Mouse (Mus musculus): ENCODE data around the gene Fgg. TPM values are rescaled to one million over a fixed set of nuclear protein-coding genes. Genes with fewer than 3 reads are reported as not detected.

Fgg gene
- 0.32 and 3.1 TPM in 2 replicates for polyA plus RNA-seq (2016; fragmentation: Nextera tagmentation; extraction: Ambion mirVana)

- no peak for ATAC-seq (ENCODE audit: insufficient number of reproducible peaks, low FRiP score)
- Histone ChIP-seq H3K27me3 (replicated peaks) (no peaks in the 10 kb centered on the region), H3K9ac (no peak within 1 kb of the TSS), H3K9me3 (replicated peaks) (no peaks in the 10 kb centered on the region), H3K4me1 (replicated peaks) (no peaks in the 10 kb centered on the region), H3K4me2 (no peak within 1 kb of the TSS), H3K4me3 (no peak within 1 kb of the TSS), H3K27ac (ENCODE audit: poor library complexity, severe bottlenecking) (no peak within 1 kb of the TSS), H3K36me3 (no peaks in the 10 kb centered on the region)
- WGBS = 44% methylated on average over 7 of the region's 7 CpGs
These were observed at the start of gene Fgg for GRCm38 (mm10) chr3:83007557-83007956. Fgg (plus strand) TSS chr3:83007724.

- Histone ChIP-seq H3K4me3 (no peak overlapping the region), H3K9me3 (replicated peaks) (no peaks in the 10 kb centered on the region; the same call in 1 of the 2 replicates), H3K27me3 (replicated peaks) (no peaks in the 10 kb centered on the region), H3K9ac (no peak overlapping the region), H3K27ac (ENCODE audit: poor library complexity, severe bottlenecking) (no peak overlapping the region), H3K36me3 (no peaks in the 10 kb centered on the region), H3K4me2 (no peak overlapping the region), H3K4me1 (replicated peaks) (no peaks in the 10 kb centered on the region)
- WGBS = 79% methylated on average over 3 of the region's 3 CpGs
- ATAC-seq (ENCODE audit: insufficient number of reproducible peaks, low FRiP score) = no peak
These were observed 36.5 kb upstream of the Fgg start for GRCm38 (mm10) chr3:82971046-82971445.

- H3K27ac ChIP-seq (ENCODE audit: poor library complexity, severe bottlenecking) = no peak overlapping the region
- no peaks in the 10 kb centered on the region for H3K36me3 ChIP-seq
- no peaks in the 10 kb centered on the region for H3K27me3 ChIP-seq (replicated peaks)
- 0 out of 2 replicates have a peak, but pooled peaks cover 3% of the 10 kb centered on the region for H3K4me1 ChIP-seq (replicated peaks)
- ATAC-seq (ENCODE audit: insufficient number of reproducible peaks, low FRiP score) = no peak
- WGBS = 80% methylated on average over 6 of the region's 6 CpGs
- no peak overlapping the region for H3K4me2 ChIP-seq
- no peaks in the 10 kb centered on the region for H3K9me3 ChIP-seq (replicated peaks)
- H3K9ac ChIP-seq = no peak overlapping the region
- H3K4me3 ChIP-seq = no peak overlapping the region
These were observed 26.7 kb upstream of the Fgg start for GRCm38 (mm10) chr3:82980818-82981217.

GRCm38 (mm10) chr3:82981861-82982260, 25.7 kb upstream of the Fgg start:
- Histone ChIP-seq H3K9me3 (replicated peaks) (no peaks in the 10 kb centered on the region), H3K4me3 (no peak overlapping the region), H3K36me3 (no peaks in the 10 kb centered on the region), H3K9ac (no peak overlapping the region), H3K27me3 (replicated peaks) (no peaks in the 10 kb centered on the region), H3K4me1 (replicated peaks) (0 out of 2 replicates have a peak, but pooled peaks cover 3% of the 10 kb centered on the region), H3K27ac (ENCODE audit: poor library complexity, severe bottlenecking) (no peak overlapping the region), H3K4me2 (no peak overlapping the region)
- ATAC-seq (ENCODE audit: insufficient number of reproducible peaks, low FRiP score) = no peak
- WGBS = 65% methylated on average over 8 of the region's 8 CpGs

- H3K4me3 ChIP-seq = no peak overlapping the region
- H3K36me3 ChIP-seq = no peaks in the 10 kb centered on the region
- 75% methylated on average over 2 of the region's 2 CpGs for WGBS
- H3K4me2 ChIP-seq = no peak overlapping the region
- no peak overlapping the region for H3K27ac ChIP-seq (ENCODE audit: poor library complexity, severe bottlenecking)
- H3K27me3 ChIP-seq (replicated peaks) = no peaks in the 10 kb centered on the region
- no peak overlapping the region for H3K9ac ChIP-seq
- ATAC-seq (ENCODE audit: insufficient number of reproducible peaks, low FRiP score) = no peak
- H3K9me3 ChIP-seq (replicated peaks) = no peaks in the 10 kb centered on the region
- H3K4me1 ChIP-seq (replicated peaks) = 0 out of 2 replicates have a peak, but pooled peaks cover 3% of the 10 kb centered on the region
These were observed 22.7 kb upstream of the Fgg start for GRCm38 (mm10) chr3:82984840-82985239.

GRCm38 (mm10) chr3:82991963-82992362, 15.6 kb upstream of the Fgg start:
- no peak overlapping the region for H3K4me2 ChIP-seq
- H3K27me3 ChIP-seq (replicated peaks) = peaks cover 22% of the 10 kb centered on the region; the same call in 1 of the 2 replicates
- no peak for ATAC-seq (ENCODE audit: insufficient number of reproducible peaks, low FRiP score)
- no peak overlapping the region for H3K4me3 ChIP-seq
- H3K9me3 ChIP-seq (replicated peaks) = no peaks in the 10 kb centered on the region
- no peak overlapping the region for H3K27ac ChIP-seq (ENCODE audit: poor library complexity, severe bottlenecking)
- 70% methylated on average over 12 of the region's 12 CpGs for WGBS
- H3K9ac ChIP-seq = no peak overlapping the region
- H3K4me1 ChIP-seq (replicated peaks) = peaks cover 5% of the 10 kb centered on the region
- H3K36me3 ChIP-seq = no peaks in the 10 kb centered on the region

GRCm38 (mm10) chr3:82992956-82993355, 14.6 kb upstream of the Fgg start:
- Histone ChIP-seq H3K9me3 (replicated peaks) (no peaks in the 10 kb centered on the region), H3K4me1 (replicated peaks) (peaks cover 5% of the 10 kb centered on the region), H3K36me3 (no peaks in the 10 kb centered on the region), H3K27ac (ENCODE audit: poor library complexity, severe bottlenecking) (no peak overlapping the region), H3K4me2 (no peak overlapping the region), H3K27me3 (replicated peaks) (peaks cover 29% of the 10 kb centered on the region; the same call in 1 of the 2 replicates), H3K9ac (no peak overlapping the region), H3K4me3 (no peak overlapping the region)
- 81% methylated on average over 6 of the region's 6 CpGs for WGBS
- no peak for ATAC-seq (ENCODE audit: insufficient number of reproducible peaks, low FRiP score)

GRCm38 (mm10) chr3:82995368-82995767, 12.2 kb upstream of the Fgg start:
- no peak overlapping the region; the same call in 1 of the 2 replicates for H3K9ac ChIP-seq
- no peaks in the 10 kb centered on the region for H3K9me3 ChIP-seq (replicated peaks)
- H3K4me1 ChIP-seq (replicated peaks) = peaks cover 5% of the 10 kb centered on the region
- peak; percentile 59; the same call in 1 of the 2 replicates for ATAC-seq (ENCODE audit: insufficient number of reproducible peaks, low FRiP score)
- peaks cover 29% of the 10 kb centered on the region; the same call in 1 of the 2 replicates for H3K27me3 ChIP-seq (replicated peaks)
- no peaks in the 10 kb centered on the region for H3K36me3 ChIP-seq
- H3K4me2 ChIP-seq = peak overlapping the region; percentile 74
- WGBS = 2% methylated on average over 24 of the region's 24 CpGs
- no peak overlapping the region for H3K27ac ChIP-seq (ENCODE audit: poor library complexity, severe bottlenecking)
- peak overlapping the region; percentile 32 for H3K4me3 ChIP-seq

- 79% methylated on average over 3 of the region's 3 CpGs for WGBS
- no peak overlapping the region for H3K9ac ChIP-seq
- H3K27me3 ChIP-seq (replicated peaks) = peaks cover 29% of the 10 kb centered on the region; the same call in 1 of the 2 replicates
- ATAC-seq (ENCODE audit: insufficient number of reproducible peaks, low FRiP score) = no peak
- no peak overlapping the region for H3K27ac ChIP-seq (ENCODE audit: poor library complexity, severe bottlenecking)
- no peaks in the 10 kb centered on the region for H3K9me3 ChIP-seq (replicated peaks)
- H3K36me3 ChIP-seq = no peaks in the 10 kb centered on the region
- H3K4me2 ChIP-seq = no peak overlapping the region
- H3K4me1 ChIP-seq (replicated peaks) = peaks cover 5% of the 10 kb centered on the region
- no peak overlapping the region for H3K4me3 ChIP-seq
These were observed 10.9 kb upstream of the Fgg start for GRCm38 (mm10) chr3:82996656-82997055.

GRCm38 (mm10) chr3:82998772-82999463, 8.6 kb upstream of the Fgg start:
- no peaks in the 10 kb centered on the region for H3K9me3 ChIP-seq (replicated peaks)
- H3K4me1 ChIP-seq (replicated peaks) = peaks cover 5% of the 10 kb centered on the region
- no peak overlapping the region for H3K4me3 ChIP-seq
- no peak overlapping the region for H3K9ac ChIP-seq
- H3K36me3 ChIP-seq = no peaks in the 10 kb centered on the region
- WGBS = 30% methylated on average over 8 of the region's 8 CpGs
- ATAC-seq (ENCODE audit: insufficient number of reproducible peaks, low FRiP score) = 0 out of 2 replicates have a peak, but pooled peaks have one; percentile 39
- no peak overlapping the region for H3K4me2 ChIP-seq
- H3K27ac ChIP-seq (ENCODE audit: poor library complexity, severe bottlenecking) = no peak overlapping the region
- peaks cover 27% of the 10 kb centered on the region; the same call in 1 of the 2 replicates for H3K27me3 ChIP-seq (replicated peaks)

GRCm38 (mm10) chr3:82999995-83000394, 7.5 kb upstream of the Fgg start:
- Histone ChIP-seq H3K4me3 (no peak overlapping the region), H3K4me2 (no peak overlapping the region), H3K27me3 (replicated peaks) (peaks cover 18% of the 10 kb centered on the region; the same call in 1 of the 2 replicates), H3K9me3 (replicated peaks) (no peaks in the 10 kb centered on the region), H3K9ac (no peak overlapping the region), H3K4me1 (replicated peaks) (peaks cover 3% of the 10 kb centered on the region), H3K27ac (ENCODE audit: poor library complexity, severe bottlenecking) (no peak overlapping the region), H3K36me3 (no peaks in the 10 kb centered on the region)
- no peak for ATAC-seq (ENCODE audit: insufficient number of reproducible peaks, low FRiP score)
- 75% methylated on average over 9 of the region's 9 CpGs for WGBS

Data from heart, embryonic 12.5 days (tissue).